Mouse (Mus musculus): ENCODE data around the gene Spindoc.

DNA sequence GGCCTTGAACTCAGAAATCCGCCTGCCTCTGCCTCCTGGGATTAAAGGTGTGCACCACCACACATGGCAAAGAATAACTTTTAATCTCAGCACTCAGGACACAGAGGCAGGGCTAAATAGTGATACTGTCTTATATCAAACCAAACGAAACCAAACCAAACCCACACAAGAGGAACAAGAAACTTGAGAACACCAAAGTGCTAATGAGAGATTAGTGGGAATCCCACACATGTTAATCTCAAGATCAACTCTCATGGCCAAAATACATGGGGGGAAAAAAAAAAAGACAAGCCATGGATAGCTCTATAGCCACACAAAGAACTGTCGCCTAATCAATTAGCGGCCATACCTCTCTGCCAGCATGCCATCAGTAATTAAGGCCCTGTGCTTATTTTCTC, 67.2 kb downstream of the Spindoc start:
- TF ChIP-seq CTCF (IDR thresholded peaks at IDR 0.05; ENCODE audit: borderline replicate concordance, extremely low read depth, insufficient read depth, insufficient read length) (no peak), POLR2A (IDR thresholded peaks at IDR 0.05; ENCODE audit: borderline replicate concordance, extremely low read depth, insufficient read depth, insufficient read length, poor library complexity, severe bottlenecking) (no peak)

Data from brain, embryonic 14.5 days (tissue).